Mouse (Mus musculus) spleen, adult 2 months (tissue): Measurements from ENCODE around the gene Yod1.

Experiments used
- CTCF ChIP-seq: fragments of 200-500 bp; IDR thresholded peaks from 2 replicates; pipeline ENCODE4 v1.5.1; 2011; ENCODE audit warnings: mild to moderate bottlenecking, inconsistent platforms; ENCODE audit not compliant: insufficient read depth, insufficient read length, insufficient replicate concordance; ENCODE audit errors: extremely low read depth
- POLR2A ChIP-seq: fragments of 200-500 bp; IDR thresholded peaks from 2 replicates; pipeline ENCODE4 v1.6.1; 2011; ENCODE audit warnings: low read depth, low read length, inconsistent platforms

- no peak for TF ChIP-seq CTCF
- TF ChIP-seq POLR2A = no peak
These were observed 15.9 kb downstream of the Yod1 start for GRCm38 (mm10) chr1:130732706-130733658.
